Mouse (Mus musculus) cerebellum, adult 11 months (tissue): ENCODE measurements around the gene Arhgap35.

Experiments used
- DNase-seq: peaks from one replicate; pipeline ENCODE4 v3.0.0; 2022

Gene Arhgap35

DNA sequence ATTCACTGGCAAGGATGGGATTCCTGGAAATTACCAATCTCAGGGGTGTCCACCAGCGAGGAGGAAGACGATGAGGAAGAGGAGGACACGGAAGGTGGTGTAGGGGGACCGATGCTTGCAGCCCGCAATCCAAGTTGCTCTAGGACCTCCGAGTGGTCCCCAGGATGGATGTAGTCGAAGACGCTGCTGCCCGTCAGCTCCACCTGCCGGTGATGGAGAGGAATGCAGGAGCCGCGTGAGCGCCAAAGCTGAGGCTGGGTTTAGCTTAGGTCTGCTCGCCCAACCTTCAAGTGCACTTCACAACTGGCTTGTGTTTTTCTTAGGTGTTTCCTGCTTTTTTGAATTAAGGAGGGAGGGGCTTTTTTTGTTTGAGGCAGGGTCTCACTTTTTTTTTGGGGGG is 151.6 kb downstream of the Arhgap35 start:
- DNase-seq, result peak; percentile 72

DNA sequence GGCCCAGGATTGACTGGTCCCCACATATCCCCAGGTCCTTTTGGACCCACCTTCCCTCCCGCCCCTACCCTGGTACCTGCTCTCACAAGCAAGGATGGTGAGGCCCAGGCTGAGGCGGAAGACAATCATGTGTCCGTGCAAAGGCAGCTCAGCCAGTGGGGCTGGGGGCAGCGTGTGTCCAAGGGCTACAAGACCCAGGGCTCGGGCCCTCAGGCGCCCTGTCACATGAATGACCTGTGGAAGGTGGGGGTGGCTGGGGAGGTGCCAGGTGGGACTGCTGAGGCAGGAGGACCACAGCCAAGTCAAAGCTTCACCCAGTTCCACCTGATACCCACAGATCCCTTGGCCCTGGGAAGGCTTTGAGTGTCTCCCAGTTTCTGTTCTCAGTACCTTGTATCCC is 153.1 kb downstream of the Arhgap35 start:
- DNase-seq, result no peak

DNA sequence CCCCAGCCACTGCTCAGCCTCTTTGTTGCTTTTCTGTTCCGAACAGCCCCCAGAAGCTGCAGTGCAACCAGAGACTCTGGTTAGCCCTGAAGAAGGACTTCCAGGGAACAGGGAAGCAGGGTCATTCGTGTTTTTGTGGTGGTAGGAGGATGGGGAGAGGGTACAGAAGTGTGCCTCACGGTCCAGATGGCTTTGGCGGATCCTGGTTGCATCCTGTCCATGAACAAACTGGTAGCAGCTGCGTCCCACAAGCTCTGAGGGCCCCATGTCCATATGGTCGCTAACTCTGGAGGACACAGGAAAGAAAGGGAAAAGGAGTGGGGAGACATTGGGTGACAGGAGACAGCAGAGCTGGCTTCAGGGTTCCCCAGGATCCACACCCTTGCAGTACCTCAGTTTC is 153.6 kb downstream of the Arhgap35 start:
- DNase-seq, result no peak

DNA sequence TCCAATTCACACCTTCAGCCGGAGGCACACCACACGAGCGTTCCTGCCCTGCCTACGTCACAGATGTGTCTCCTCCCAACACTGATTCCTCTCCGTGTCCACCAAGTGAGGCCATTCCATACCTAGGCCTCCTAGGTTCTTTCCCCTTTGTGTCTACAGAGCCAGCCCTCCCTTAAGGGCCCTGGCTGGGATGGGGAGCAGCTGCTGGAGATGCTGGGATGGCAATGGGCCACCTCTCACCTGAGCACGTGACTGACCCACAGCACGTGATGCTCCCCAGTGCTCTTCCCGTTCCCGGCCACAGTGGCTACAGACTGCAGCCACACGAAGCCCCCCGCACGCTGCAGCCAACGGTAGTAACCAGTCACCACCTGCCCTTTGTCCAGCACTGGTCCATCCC is 154.2 kb downstream of the Arhgap35 start:
- peak; percentile 40 for DNase-seq

DNA sequence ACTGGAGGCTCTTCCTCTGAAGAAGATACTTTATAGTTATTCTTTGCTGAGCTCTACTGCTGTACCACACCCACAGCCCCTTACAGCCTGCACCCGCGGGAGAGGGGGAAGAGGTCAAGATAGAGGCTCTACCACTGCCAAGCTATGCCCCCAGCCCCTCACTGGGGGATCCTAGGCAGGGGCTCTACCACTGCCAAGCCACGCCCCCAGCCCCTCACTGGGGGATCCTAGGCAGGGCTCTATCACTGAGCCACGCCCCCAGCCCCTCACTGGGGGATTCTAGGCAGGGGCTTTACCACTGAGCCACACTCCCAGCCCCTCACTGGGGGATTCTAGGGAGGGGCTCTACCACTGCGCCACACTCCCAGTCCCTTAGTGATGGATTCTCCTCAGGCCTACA is 158.5 kb downstream of the Arhgap35 start:
- DNase-seq, result no peak

DNA sequence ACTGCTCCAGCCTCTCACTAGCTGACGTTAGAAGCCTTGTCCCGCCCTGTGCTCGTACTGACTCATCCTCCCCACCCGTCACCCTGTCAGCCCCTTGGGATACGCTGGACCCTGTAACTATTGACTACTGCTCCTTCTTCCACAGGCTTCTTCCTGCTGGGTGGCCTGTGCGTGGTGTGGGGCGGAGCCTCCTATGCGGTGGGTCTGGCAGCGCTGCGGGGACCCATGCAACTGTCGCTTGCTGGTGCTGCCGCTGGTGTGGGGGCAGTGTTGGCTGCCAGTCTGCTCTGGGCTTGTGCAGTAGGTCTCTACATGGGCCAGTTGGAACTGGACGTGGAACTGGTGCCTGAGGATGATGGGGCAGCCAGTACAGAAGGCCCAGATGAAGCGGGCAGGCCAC is 159.8 kb downstream of the Arhgap35 start:
- no peak for DNase-seq

DNA sequence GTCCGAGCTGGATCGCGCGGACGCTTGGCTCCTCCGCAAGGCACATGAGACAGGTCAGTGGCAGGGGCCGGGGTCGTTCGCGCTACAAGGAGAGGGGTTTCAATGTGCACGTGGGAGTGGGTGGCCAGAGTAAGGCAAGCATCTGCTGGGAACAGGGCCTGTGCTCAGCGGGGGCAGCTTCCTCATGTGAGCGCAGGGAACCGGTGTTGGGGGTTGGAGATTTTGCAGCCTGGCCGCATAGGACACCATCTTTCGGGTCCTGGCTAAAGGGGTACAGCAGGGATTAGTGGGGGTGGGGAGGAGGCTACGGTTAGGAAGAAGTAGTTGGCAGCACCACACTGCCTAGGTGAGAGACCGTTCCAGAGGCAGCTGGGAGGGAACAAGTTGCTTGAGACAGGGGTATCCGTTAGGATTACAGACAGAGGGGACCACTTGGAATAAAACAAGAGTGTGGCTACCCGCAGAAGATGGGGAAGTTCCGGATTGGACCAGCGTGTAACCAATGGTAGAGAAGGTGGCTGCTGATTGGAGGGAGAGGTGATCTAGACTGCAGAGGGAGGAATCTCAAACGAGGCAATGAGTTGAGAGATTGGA is 161.6 kb downstream of the Arhgap35 start:
- DNase-seq, result peak; percentile 42

DNA sequence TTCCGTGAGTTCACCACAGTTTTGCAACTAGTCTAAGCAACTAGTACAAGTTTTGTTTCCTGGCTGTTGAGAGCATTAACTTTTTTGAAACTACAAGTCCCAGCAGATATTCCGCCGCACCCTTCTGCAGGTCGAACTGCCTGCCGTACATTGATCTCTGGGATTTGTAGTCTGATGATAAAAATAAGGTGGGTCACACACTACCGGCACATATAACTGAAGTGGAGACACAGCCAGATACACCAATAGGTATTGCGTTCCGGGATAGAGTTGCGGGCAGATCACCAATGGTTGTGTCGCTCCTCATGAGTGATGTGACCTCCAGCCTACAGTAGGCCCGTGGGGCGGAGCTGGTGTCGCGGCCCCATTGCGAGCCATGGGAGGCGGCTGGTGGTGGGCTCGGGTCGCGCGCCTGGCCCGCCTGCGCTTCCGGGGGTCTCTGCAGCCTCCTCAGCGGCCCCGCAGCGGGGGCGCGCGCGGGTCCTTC is 162.2 kb downstream of the Arhgap35 start, which contains the start of gene Tmem160:
Gene Tmem160 (plus strand): TSS at position 193 of the 487 bp plus-strand sequence.
- DNase-seq, result peak; percentile 85

DNA sequence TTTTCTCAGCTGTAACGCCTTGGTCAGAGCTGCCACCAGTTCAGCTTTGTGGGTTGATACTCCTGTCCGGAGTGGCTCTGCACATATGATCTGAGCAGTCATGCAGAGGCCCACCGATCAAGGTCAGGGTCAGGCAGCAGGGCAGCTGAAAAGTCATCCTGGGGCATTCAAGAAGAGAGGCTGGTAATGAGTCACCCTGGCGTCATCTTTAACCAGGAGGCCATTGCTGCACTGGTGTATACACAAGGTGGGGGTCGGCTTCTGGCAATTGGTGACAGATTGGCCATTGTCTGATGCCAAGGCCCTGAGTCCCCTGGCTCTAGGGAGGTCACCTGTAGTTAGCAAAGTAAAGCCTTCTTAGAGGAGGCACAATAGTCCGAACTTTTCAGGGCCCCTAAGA is 163.1 kb downstream of the Arhgap35 start:
- no peak for DNase-seq
